Mouse (Mus musculus) neural tube, embryonic 11.5 days (tissue): ENCODE measurements around the gene Thpo. TPM values are rescaled to one million over a fixed set of nuclear protein-coding genes. Genes with fewer than 3 reads are reported as not detected.

Experiments
- ATAC-seq: fragments of 200-750 bp; cut with Nextera tagmentation; 2 replicates; pipeline ENCODE4 v1.8.0; 2017; ENCODE audit warnings: moderate number of reproducible peaks, mild to moderate bottlenecking, moderate TSS enrichment, moderate library complexity; ENCODE audit not compliant: insufficient read depth, low FRiP score, low TSS enrichment
- DNase-seq: peaks from one replicate; pipeline ENCODE4 v3.0.0-alpha.2; 2015; ENCODE audit warnings: low spot score
- H3K27ac ChIP-seq: fragments of 300-500 bp; sonication (generic); 2 replicates; pipeline ENCODE4 v1.5.1; 2014; ENCODE audit warnings: low read depth, mild to moderate bottlenecking, low read length
- H3K27me3 ChIP-seq: fragments of 300-500 bp; sonication (generic); 2 replicates; pipeline ENCODE4 v1.6.1; 2014; ENCODE audit warnings: mild to moderate bottlenecking, low read length, mixed read lengths; ENCODE audit not compliant: control insufficient read depth, insufficient read depth
- H3K36me3 ChIP-seq: fragments of 300-500 bp; sonication (generic); 2 replicates; pipeline ENCODE4 v1.6.1; 2014; ENCODE audit warnings: mild to moderate bottlenecking, low read length, moderate library complexity, mixed read lengths; ENCODE audit not compliant: control insufficient read depth, insufficient read depth
- H3K4me1 ChIP-seq: fragments of 300-500 bp; sonication (generic); 2 replicates; pipeline ENCODE4 v1.6.1; 2014; ENCODE audit warnings: low read length, mixed read lengths; ENCODE audit not compliant: control insufficient read depth, insufficient read depth
- H3K4me2 ChIP-seq: fragments of 300-500 bp; sonication (generic); 2 replicates; pipeline ENCODE4 v1.6.1; 2014; ENCODE audit warnings: low read depth, mild to moderate bottlenecking, moderate library complexity
- H3K4me3 ChIP-seq: fragments of 300-500 bp; sonication (generic); 2 replicates; pipeline ENCODE4 v1.5.1; 2014; ENCODE audit warnings: low read depth, low read length
- H3K9ac ChIP-seq: fragments of 300-500 bp; sonication (generic); 2 replicates; pipeline ENCODE4 v1.6.1; 2014; ENCODE audit warnings: mild to moderate bottlenecking, low read length
- H3K9me3 ChIP-seq: fragments of 300-500 bp; sonication (generic); 2 replicates; pipeline ENCODE4 v1.6.1; 2016; ENCODE audit warnings: low read length; ENCODE audit not compliant: control insufficient read depth
- WGBS: fragments of 180-500 bp; shearing (Covaris S2); extraction: QIAGEN DNeasy Blood & Tissue Kit; methylation state at CpG from one replicate; pipeline ENCODE4 v1.1.7; 2014; 5-methylcytosine and 5-hydroxymethylcytosine counted together
- polyA plus RNA-seq: library from polyadenylated mRNA; unstranded; fragments of >200 nt; fragmentation: Nextera tagmentation; extraction: Ambion mirVana; gene quantifications from 2 replicates; pipeline ENCODE4 v1.2.1, GENCODE M21; 2014

The Thpo gene
- polyA plus RNA-seq, 1 experiment from 2014 or later = 1.0 TPM

DNA sequence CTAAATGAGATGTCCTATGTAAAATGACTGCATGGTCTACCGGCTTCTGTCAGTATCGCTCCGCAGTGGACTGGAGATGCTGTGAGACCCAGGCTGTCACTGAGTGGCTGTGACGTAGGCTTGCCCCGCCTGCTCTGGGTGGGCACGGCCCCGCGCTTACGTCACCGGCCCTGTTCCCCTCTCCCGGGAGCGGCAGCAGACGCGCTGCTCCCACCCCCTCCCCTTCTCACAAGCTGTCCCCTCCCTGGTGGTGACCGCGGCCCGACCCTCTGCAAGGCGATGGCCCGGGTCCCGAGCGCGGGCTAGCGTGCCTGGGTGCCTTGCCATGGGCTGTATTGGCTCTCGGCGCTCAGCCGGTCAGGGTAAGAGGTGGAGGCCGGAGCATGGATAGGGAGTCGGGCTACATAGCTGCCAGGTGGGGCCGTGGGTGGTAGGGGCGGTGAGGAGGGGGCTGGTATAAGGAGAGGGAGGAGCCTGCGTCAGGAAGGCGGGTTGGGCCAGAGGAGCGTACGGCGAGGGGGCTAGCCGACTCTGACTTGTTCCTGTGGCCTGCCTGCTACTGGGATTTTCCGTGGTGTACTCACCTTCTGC is 41.1 kb downstream of the Thpo start, which contains the start of gene Fam131a:
Gene Fam131a (plus strand): TSS at position 131 of the 591 bp plus-strand sequence.
- Histone ChIP-seq H3K4me2 (peak within 1 kb of the TSS; percentile 72), H3K27ac (peak within 1 kb of the TSS; percentile 80), H3K27me3 (no peaks in the 10 kb centered on the region), H3K4me3 (peak within 1 kb of the TSS; percentile 51), H3K36me3 (peaks cover 21% of the 10 kb centered on the region), H3K9me3 (no peaks in the 10 kb centered on the region), H3K9ac (peak within 1 kb of the TSS; percentile 60), H3K4me1 (peaks cover 20% of the 10 kb centered on the region)
- DNase-seq (peak; percentile 95), ATAC-seq (peak; percentile 94)
- WGBS = under 1% methylated on average over 32 of the region's 37 CpGs

DNA sequence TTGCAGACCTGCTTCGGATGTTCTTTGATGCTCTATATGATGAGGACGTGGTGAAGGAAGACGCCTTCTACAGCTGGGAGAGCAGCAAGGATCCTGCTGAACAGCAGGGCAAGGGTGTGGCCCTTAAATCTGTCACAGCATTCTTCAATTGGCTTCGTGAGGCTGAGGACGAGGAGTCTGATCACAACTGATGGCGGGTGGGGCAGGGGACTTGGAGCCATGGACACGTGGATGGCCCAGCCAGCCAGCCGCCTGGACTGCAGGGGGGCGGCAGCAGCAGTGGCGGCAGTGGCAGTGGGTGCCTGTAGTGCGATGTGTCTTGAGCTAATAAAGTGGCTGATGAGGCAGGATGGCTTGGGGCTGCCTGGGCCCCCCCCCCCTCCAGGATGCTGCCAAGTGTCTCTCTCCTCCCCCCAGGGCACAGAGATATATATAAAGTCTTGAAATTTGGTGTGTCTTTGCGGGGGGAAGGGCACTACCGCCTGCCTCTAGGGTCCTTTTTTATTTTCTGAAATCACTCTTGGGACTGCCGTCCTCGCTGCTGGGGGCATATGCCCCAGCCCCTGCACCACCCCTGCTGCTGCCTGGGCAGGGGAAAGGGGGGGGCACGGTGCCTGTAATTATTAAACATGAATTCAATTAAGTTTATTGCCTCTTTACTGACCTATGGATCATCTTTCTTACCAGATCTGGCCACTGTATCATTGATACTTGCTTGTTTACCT is 41.9 kb downstream of the Thpo start:
- peak overlapping the region; percentile 80 for H3K27ac ChIP-seq
- no peaks in the 10 kb centered on the region for H3K27me3 ChIP-seq
- 39% methylated on average over 16 of the region's 16 CpGs for WGBS
- ATAC-seq = no peak
- H3K9me3 ChIP-seq = no peaks in the 10 kb centered on the region
- H3K4me3 ChIP-seq = peak overlapping the region; percentile 51
- H3K36me3 ChIP-seq = peaks cover 24% of the 10 kb centered on the region
- H3K4me1 ChIP-seq = peaks cover 20% of the 10 kb centered on the region
- DNase-seq = no peak
- peak overlapping the region; percentile 72; the same call in 1 of the 2 replicates for H3K4me2 ChIP-seq
- H3K9ac ChIP-seq = no peak overlapping the region; the same call in 1 of the 2 replicates

DNA sequence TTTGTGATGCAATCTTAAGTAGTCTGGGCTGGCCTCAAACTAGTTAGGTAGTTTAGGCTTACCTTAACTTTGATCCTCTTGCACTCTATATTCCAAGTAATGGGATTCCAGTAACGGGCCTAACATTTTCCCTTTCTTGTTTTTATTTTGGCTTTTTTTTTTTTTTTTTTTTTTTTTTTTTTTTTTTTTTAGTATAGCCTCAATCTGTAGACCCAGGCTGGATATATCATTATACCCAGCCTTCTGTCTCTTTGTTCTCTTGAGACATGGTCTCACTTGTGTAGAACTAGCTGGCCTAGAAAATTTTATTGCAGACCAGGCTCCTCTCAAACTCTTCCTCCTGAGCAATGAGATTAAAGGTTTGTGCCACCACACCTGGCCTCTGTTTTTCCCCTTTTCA is 42.7 kb downstream of the Thpo start:
- no peak overlapping the region for H3K27ac ChIP-seq
- ATAC-seq (no peak), DNase-seq (no peak)
- no peaks in the 10 kb centered on the region for H3K27me3 ChIP-seq
- peaks cover 19% of the 10 kb centered on the region for H3K4me1 ChIP-seq
- no peak overlapping the region for H3K4me2 ChIP-seq
- no peak overlapping the region for H3K4me3 ChIP-seq
- H3K9me3 ChIP-seq = no peaks in the 10 kb centered on the region
- 83% methylated on average over 1 of the region's 1 CpGs for WGBS
- no peak overlapping the region for H3K9ac ChIP-seq
- H3K36me3 ChIP-seq = peaks cover 31% of the 10 kb centered on the region

DNA sequence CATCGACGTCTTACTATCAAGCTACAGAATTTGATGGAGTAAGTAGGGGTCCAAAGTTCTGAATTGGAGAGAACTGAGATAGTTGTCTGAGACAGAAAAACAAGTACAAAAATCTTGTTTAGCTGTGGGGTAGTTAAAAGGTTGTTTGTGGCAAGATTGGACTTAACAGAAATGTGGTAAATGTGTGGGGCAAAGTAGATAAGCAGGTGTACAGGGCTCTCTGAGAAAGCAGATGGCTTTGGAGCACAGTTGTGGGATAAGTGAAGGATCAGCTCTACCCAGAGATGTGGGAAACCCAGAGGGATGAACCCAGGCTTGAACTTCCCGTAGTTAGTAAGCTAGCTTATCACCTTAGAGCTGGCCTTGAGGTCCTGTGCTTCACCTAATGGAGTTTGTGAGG is 43.5 kb downstream of the Thpo start:
- Histone ChIP-seq H3K27ac (no peak overlapping the region), H3K4me3 (no peak overlapping the region), H3K9me3 (no peaks in the 10 kb centered on the region), H3K4me1 (peaks cover 14% of the 10 kb centered on the region), H3K9ac (no peak overlapping the region), H3K36me3 (peaks cover 36% of the 10 kb centered on the region), H3K4me2 (no peak overlapping the region), H3K27me3 (no peaks in the 10 kb centered on the region)
- ATAC-seq (no peak), DNase-seq (no peak)
- 89% methylated on average over 3 of the region's 3 CpGs for WGBS

DNA sequence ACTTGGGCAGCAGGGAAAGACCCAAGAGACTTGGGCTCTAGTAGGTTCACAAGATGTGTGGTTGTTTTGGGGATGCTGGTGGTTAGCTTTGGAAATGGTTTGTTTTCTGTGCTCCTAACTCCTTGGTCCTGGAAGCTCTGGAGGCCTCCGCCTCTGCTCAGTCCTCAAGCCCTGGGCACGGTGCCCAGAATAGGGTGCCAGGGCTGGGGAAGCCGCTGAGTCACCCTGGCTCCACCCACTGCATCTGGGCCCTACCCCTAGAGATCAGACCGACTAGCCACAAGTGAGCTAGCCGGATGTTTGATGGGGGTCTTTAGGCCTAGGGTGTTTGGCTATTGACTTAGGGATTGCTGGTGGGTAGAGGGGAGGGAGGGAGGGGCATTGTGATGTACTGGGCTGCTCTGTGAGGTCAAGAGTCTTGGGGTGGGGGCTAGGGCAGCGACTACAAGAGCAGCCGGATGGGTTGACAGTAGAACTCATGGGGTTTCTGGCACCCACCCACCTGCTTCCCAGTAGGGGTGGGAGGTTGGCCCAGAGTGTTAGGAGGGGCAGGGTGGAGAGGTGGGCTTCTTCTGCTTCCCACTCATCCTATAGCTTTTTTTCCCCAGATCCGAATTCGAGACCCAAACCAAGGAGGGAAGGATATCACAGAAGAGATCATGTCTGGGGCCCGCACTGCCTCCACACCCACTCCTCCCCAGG is 56.2 kb downstream of the Thpo start:
- H3K9ac ChIP-seq = no peak overlapping the region
- peaks cover 15% of the 10 kb centered on the region for H3K4me1 ChIP-seq
- no peaks in the 10 kb centered on the region for H3K27me3 ChIP-seq
- no peak overlapping the region for H3K4me2 ChIP-seq
- H3K36me3 ChIP-seq = peaks cover 34% of the 10 kb centered on the region
- no peaks in the 10 kb centered on the region for H3K9me3 ChIP-seq
- ATAC-seq (no peak), DNase-seq (no peak)
- H3K27ac ChIP-seq = no peak overlapping the region
- H3K4me3 ChIP-seq = no peak overlapping the region
- 91% methylated on average over 10 of the region's 10 CpGs for WGBS

DNA sequence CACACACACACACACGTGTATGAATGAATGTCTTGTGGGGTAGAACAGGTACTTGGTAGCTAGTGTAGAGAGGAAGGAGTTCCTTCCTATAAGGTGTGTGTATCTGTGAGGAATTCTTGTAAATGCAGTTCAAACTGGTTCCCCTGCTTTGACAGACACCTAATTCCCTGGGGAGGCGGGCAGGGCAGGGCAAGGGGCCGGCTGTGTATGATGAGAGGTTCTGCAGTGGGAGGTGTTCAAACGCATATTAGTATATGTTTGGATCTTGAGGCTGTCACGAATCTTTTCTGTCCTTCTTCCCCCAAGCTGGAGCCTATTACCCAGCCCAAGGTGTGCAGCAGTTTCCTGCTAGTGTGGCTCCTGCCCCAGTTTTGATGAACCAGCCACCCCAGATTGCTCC is 56.9 kb downstream of the Thpo start:
- peaks cover 15% of the 10 kb centered on the region for H3K4me1 ChIP-seq
- no peak overlapping the region for H3K4me3 ChIP-seq
- H3K36me3 ChIP-seq = peaks cover 31% of the 10 kb centered on the region
- 91% methylated on average over 5 of the region's 5 CpGs for WGBS
- no peak overlapping the region for H3K9ac ChIP-seq
- no peak for ATAC-seq
- H3K9me3 ChIP-seq = no peaks in the 10 kb centered on the region
- DNase-seq = no peak
- H3K27ac ChIP-seq = no peak overlapping the region
- no peaks in the 10 kb centered on the region for H3K27me3 ChIP-seq
- H3K4me2 ChIP-seq = no peak overlapping the region

DNA sequence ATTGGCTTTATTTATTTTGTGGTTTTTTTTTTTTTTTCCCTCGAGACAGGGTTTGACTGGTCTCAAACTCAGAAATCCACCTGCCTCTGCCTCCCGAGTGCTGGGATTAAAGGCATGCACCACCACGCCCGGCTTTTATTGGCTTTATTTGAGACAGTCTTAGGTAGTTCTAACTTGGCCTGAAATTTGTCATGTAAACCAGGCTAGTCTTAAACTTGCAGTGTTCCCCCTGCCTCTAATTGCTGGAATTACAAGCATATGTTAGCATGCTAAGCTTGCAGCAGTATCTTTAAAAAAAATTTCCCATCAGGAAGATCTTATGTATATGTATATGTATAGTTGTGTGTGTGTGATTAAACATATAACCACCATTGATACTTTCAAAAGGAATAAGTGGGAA is 57.6 kb downstream of the Thpo start:
- ATAC-seq (no peak), DNase-seq (no peak)
- 86% methylated on average over 4 of the region's 4 CpGs for WGBS

DNA sequence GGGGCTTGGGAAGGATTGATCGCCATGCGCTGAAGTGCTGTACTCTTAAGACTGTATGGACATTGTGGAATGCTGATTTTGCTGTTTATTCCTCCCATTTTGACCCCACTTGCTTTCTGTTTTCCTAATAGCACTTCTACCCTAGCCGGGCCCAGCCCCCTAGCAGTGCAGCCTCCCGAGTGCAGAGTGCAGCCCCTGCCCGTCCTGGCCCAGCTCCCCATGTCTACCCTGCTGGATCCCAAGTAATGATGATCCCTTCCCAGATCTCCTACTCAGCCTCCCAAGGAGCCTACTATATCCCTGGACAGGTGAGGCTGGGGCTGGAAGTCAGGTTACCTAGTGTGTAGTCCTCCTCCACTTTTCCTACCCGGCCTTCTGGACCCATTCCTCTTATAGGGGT is 59.1 kb downstream of the Thpo start:
- no peak overlapping the region for H3K4me2 ChIP-seq
- peaks cover 18% of the 10 kb centered on the region for H3K4me1 ChIP-seq
- H3K9ac ChIP-seq = no peak overlapping the region
- no peaks in the 10 kb centered on the region for H3K9me3 ChIP-seq
- peaks cover 17% of the 10 kb centered on the region for H3K36me3 ChIP-seq
- H3K27ac ChIP-seq = no peak overlapping the region
- 93% methylated on average over 6 of the region's 6 CpGs for WGBS
- DNase-seq (no peak), ATAC-seq (no peak)
- H3K27me3 ChIP-seq = no peaks in the 10 kb centered on the region
- H3K4me3 ChIP-seq = no peak overlapping the region

More for the DNA sequence above, 57.6 kb downstream of the Thpo start:
- Histone ChIP-seq H3K4me3 (no peak overlapping the region), H3K4me2 (no peak overlapping the region), H3K9ac (no peak overlapping the region), H3K9me3 (no peaks in the 10 kb centered on the region), H3K27ac (no peak overlapping the region), H3K36me3 (peaks cover 27% of the 10 kb centered on the region), H3K27me3 (no peaks in the 10 kb centered on the region), H3K4me1 (peaks cover 18% of the 10 kb centered on the region)
